Mouse (Mus musculus): ENCODE data around the gene Spryd4. TPM values are rescaled to one million over a fixed set of nuclear protein-coding genes. Genes with fewer than 3 reads are reported as not detected.
A peak's percentile ranks its signal among the peaks of the same experiment; 100 is the strongest.

The Spryd4 gene
- polyA plus RNA-seq, 1 experiment from 2014 or later: 26.2 TPM

DNA sequence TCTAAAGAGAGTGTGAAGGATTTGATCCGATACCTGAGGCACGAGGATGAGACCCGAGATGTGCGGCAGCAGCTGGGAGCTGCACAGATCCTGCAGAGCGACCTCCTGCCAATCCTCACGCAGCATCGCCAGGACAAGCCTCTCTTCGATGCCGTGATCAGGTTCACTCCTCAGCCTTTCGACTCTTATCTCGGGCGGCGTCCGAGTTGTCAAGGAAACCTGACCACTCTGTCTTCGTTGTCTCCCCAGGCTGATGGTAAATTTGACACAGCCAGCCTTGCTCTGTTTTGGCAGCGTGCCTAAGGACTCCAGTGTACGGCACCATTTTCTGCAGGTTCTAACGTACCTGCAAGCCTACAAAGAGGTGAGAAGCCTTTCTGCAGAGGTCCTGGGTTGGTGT, 28.5 kb upstream of the Spryd4 start:
- WGBS (ENCODE audit: insufficient replicate concordance): 48% methylated on average over 18 of the region's 18 CpGs
- Histone ChIP-seq H3K27ac (replicated peaks) (no peak overlapping the region), H3K36me3 (replicated peaks) (peaks cover 67% of the 10 kb centered on the region), H3K4me1 (replicated peaks) (peaks cover 37% of the 10 kb centered on the region), H3K4me2 (no peak overlapping the region), H3K9me3 (replicated peaks) (no peaks in the 10 kb centered on the region), H3K4me3 (replicated peaks) (no peak overlapping the region), H3K27me3 (no peaks in the 10 kb centered on the region), H3K9ac (no peak overlapping the region)
- ATAC-seq (ENCODE audit: insufficient read depth): no peak

DNA sequence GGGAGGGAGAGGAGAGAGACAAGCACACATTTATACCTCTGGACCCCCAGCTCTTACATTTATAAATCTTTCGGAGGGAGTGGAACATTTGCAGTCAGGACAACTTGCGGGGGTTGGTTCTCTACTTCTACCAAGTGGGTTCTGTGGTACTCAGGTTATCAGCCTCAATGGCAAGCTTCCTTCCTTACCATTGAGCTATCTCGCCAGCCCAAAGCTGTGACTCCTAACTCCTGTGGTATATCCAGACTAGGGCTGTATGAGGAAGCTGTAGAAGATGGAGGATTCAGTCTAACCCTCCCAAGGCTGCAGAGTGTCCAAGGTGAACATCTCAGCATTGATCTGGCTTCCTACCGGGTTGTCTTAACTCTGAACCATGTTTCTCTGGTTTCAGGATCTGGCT, 27.5 kb upstream of the Spryd4 start:
- WGBS (ENCODE audit: insufficient replicate concordance): 70% methylated on average over 4 of the region's 4 CpGs

DNA sequence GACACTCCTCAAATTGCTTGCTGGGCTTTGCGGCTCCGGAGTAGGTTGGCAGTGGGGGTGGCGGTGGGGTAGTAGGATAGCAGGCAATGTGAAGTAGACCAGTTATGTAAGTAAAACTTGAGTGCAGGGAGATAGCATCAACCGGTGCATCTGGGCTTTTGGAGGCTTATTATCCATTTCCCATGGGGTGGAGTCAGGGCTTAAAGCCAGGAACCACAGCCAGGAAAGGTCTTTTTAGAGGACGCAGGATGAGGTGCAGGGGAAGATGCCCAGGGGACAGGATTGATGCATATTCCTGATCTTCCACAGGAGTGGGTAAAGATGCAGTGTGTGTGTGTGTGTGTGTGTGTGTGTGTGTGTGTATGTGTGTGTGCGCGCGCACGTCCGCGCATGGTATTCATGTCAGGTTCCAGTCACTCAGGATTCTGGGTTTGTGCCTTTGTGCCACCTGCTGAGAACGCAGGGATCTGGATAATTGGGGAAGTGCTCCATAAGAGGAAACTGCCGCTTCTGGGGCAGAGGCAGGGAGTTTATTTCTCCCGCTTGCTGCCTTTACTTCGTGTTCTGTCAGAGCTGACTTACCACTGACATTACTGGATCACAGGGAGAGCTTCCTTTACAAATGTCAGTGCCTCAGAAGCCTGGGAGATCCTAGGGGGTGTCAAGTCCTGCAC, 26.3 kb upstream of the Spryd4 start:
- Histone ChIP-seq H3K4me3 (replicated peaks) (no peak overlapping the region), H3K9ac (no peak overlapping the region), H3K9me3 (replicated peaks) (no peaks in the 10 kb centered on the region), H3K27ac (replicated peaks) (no peak overlapping the region), H3K36me3 (replicated peaks) (peaks cover 55% of the 10 kb centered on the region), H3K4me1 (replicated peaks) (peaks cover 53% of the 10 kb centered on the region), H3K4me2 (no peak overlapping the region), H3K27me3 (no peaks in the 10 kb centered on the region)
- ATAC-seq (ENCODE audit: insufficient read depth): no peak
- 70% methylated on average over 15 of the region's 15 CpGs for WGBS (ENCODE audit: insufficient replicate concordance)

More for the DNA sequence above, 27.5 kb upstream of the Spryd4 start:
- H3K27me3 ChIP-seq: no peaks in the 10 kb centered on the region
- H3K4me3 ChIP-seq (replicated peaks): no peak overlapping the region
- ATAC-seq (ENCODE audit: insufficient read depth): no peak
- H3K27ac ChIP-seq (replicated peaks): no peak overlapping the region
- no peak overlapping the region for H3K4me2 ChIP-seq
- peaks cover 44% of the 10 kb centered on the region for H3K4me1 ChIP-seq (replicated peaks)
- H3K36me3 ChIP-seq (replicated peaks): peaks cover 62% of the 10 kb centered on the region
- no peak overlapping the region for H3K9ac ChIP-seq
- H3K9me3 ChIP-seq (replicated peaks): no peaks in the 10 kb centered on the region

DNA sequence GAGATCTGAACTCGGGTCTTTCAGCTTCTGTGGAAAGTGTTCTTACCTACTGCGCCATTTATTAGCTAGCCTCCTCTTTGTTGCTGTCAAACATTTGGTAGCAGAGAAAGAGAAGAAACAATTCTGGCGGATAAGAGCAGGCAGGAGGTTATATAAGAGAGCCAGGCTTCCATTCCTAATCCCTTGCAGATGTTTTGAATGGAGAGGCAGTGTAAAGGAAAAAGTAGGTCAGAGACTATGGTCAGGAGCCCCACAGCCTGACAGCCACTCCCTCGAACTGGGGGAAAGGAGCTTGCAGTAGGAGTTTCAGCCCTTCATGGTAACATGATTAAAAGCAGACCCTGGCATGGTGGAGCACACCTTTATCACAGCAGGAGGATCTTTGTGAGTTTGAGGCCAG, 24.7 kb upstream of the Spryd4 start:
- H3K36me3 ChIP-seq (replicated peaks): peaks cover 39% of the 10 kb centered on the region
- peaks cover 58% of the 10 kb centered on the region for H3K4me1 ChIP-seq (replicated peaks)
- H3K4me2 ChIP-seq: no peak overlapping the region
- no peak overlapping the region for H3K9ac ChIP-seq
- H3K9me3 ChIP-seq (replicated peaks): no peaks in the 10 kb centered on the region
- no peak overlapping the region for H3K4me3 ChIP-seq (replicated peaks)
- WGBS (ENCODE audit: insufficient replicate concordance): 71% methylated on average over 4 of the region's 4 CpGs
- no peak overlapping the region for H3K27ac ChIP-seq (replicated peaks)
- ATAC-seq (ENCODE audit: insufficient read depth): no peak
- H3K27me3 ChIP-seq: no peaks in the 10 kb centered on the region

DNA sequence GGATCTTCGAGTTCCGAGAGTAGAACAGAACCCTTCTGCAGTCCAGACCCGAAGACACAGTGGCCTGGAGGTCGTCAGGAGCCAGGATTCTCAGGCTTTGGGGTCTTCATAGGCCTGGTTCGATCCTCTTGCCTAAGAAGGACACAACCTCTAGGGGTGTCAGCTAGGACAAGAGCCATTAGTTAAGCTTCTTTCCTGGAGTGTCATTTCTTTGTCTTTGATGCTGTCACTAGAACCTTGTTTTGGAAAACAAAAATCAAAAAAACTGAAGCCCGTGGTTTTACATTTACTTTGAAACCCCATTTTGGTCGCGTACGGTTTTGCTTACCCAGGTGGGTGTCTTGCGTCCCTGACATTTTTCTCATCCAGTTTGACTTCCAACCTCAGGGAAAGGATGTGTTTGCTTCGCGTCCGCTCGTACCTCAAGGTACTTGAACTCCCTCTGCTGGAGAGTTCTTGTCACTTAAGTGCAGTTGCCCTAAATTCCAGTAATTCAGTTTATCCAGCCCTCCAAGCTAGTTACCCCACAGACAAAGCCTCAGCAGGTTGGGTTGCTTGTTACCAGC, 20.9 kb upstream of the Spryd4 start:
- H3K27me3 ChIP-seq: no peaks in the 10 kb centered on the region
- H3K9ac ChIP-seq: peak overlapping the region; percentile 86
- H3K27ac ChIP-seq (replicated peaks): peak overlapping the region; percentile 94
- ATAC-seq (ENCODE audit: insufficient read depth): peak; percentile 46
- H3K36me3 ChIP-seq (replicated peaks): peaks cover 17% of the 10 kb centered on the region
- peak overlapping the region; percentile 76 for H3K4me3 ChIP-seq (replicated peaks)
- H3K4me2 ChIP-seq: peak overlapping the region; percentile 81
- no peaks in the 10 kb centered on the region for H3K9me3 ChIP-seq (replicated peaks)
- under 1% methylated on average over 14 of the region's 14 CpGs for WGBS (ENCODE audit: insufficient replicate concordance)
- H3K4me1 ChIP-seq (replicated peaks): peaks cover 56% of the 10 kb centered on the region

DNA sequence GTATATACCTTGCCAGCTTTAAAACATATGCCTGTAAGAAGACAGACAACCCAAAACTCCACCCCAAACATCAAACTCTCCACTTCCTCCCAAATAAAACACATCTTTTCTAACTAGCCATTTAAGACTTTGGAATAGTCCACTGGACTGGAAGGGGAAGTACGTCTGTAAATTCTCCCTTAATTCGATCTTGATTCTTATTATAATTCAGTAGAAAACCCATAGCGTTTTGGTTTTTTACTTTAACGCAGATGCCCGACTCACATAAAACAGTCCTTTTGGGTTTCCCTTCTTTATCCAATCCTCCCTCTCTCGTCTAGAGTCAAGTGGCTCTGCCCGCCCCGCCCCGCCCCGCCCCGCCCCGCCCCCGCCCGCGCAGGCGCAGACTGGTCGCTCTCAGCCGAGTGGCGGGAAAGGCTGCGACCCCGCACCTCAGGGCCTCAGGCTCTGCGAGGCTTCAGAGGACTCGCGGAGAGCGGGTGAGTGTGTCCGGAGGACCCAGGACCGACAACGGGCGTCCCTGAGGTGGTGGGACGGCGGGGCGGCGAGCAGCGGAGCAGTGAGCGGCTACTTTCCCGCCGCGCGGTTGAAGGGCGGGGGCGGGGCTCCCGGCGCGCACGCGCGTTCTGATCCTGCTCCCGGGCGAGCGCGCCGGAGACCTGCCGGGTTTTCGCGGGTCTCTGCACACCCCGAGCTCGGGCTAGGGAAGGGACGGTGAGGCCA, 20.3 kb upstream of the Spryd4 start, which contains the start of gene Timeless:
Gene Timeless, plus strand, starts transcription at position 369 of the 723 bp plus-strand sequence.
- Histone ChIP-seq H3K4me1 (replicated peaks) (peaks cover 54% of the 10 kb centered on the region), H3K9ac (peak within 1 kb of the TSS; percentile 86), H3K4me2 (peak within 1 kb of the TSS; percentile 81), H3K4me3 (replicated peaks) (peak within 1 kb of the TSS; percentile 76), H3K9me3 (replicated peaks) (no peaks in the 10 kb centered on the region), H3K27me3 (no peaks in the 10 kb centered on the region), H3K27ac (replicated peaks) (peak within 1 kb of the TSS; percentile 94), H3K36me3 (replicated peaks) (peaks cover 17% of the 10 kb centered on the region)
- ATAC-seq (ENCODE audit: insufficient read depth): peak; percentile 88
- under 1% methylated on average over 58 of the region's 58 CpGs for WGBS (ENCODE audit: insufficient replicate concordance)

DNA sequence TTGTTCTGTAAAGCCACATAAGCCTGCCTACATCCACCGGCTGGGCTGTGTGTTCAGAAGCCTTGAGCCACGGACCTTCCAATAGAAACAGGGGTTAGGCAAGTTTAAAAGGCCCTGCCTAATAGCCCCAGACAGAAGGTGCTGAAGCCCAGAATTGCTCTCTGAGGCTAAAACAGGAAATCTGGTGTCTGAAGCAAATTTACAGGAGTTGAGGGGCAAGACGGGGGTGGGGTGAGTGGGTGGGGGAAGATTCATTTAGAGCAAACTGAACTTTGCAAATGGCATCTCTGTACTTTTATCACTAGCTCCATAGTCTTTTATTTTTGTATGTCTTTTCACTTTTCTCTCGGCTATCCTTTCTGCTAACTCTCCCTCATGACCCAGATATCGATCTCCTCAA, 19.5 kb upstream of the Spryd4 start:
- Histone ChIP-seq H3K9me3 (replicated peaks) (no peaks in the 10 kb centered on the region), H3K4me2 (peak overlapping the region; percentile 81), H3K36me3 (replicated peaks) (peaks cover 17% of the 10 kb centered on the region), H3K9ac (peak overlapping the region; percentile 86), H3K27ac (replicated peaks) (peak overlapping the region; percentile 94), H3K4me1 (replicated peaks) (peaks cover 53% of the 10 kb centered on the region), H3K4me3 (replicated peaks) (peak overlapping the region; percentile 76), H3K27me3 (no peaks in the 10 kb centered on the region)
- 4% methylated on average over 5 of the region's 5 CpGs for WGBS (ENCODE audit: insufficient replicate concordance)
- no peak for ATAC-seq (ENCODE audit: insufficient read depth)

DNA sequence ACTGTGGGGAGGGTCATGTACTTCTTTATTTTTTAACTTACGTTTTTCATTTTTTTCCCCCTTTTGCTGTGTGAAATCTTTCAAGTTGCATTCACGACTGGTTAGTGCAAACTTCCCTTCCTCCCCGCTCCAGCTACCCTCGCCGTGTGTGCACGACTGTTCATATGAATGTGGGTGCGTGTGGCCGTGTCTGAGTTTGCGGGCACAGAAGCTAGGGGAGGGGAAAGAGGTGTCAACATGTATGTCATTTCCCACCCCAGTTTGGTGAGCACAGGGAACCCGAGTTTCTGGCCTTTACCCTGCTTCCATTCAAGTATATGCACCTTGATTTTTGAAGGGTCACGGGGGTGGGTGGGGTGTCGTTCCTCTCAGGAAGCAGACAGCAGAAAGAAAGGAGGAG, 19.0 kb upstream of the Spryd4 start:
- H3K4me2 ChIP-seq: peak overlapping the region; percentile 81

DNA sequence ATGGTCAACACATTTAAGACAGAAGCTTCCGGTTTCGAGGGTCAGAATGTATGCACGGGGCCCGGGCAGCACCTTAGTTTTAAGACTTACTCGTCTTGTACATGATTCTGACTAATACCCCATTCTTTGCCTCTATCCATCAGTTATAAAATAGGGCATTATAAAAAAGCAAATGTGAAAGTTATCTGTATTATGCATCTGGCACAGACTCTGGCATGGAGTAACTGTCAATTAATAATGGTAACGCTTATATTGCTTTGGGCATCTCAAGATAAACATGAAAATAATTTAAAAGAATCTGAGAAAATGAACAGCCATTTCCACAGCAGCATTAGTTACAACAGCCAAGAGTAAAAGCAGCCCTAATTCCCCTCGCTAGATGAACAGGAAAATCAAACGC, 16.4 kb upstream of the Spryd4 start:
- Histone ChIP-seq H3K9ac (no peak overlapping the region), H3K36me3 (replicated peaks) (no peaks in the 10 kb centered on the region), H3K4me3 (replicated peaks) (no peak overlapping the region), H3K27ac (replicated peaks) (no peak overlapping the region), H3K4me1 (replicated peaks) (peaks cover 28% of the 10 kb centered on the region), H3K9me3 (replicated peaks) (no peaks in the 10 kb centered on the region), H3K4me2 (no peak overlapping the region), H3K27me3 (no peaks in the 10 kb centered on the region)
- 70% methylated on average over 8 of the region's 8 CpGs for WGBS (ENCODE audit: insufficient replicate concordance)
- no peak for ATAC-seq (ENCODE audit: insufficient read depth)

More for the DNA sequence above, 19.0 kb upstream of the Spryd4 start:
- Histone ChIP-seq H3K9me3 (replicated peaks) (no peaks in the 10 kb centered on the region), H3K9ac (peak overlapping the region; percentile 86), H3K27ac (replicated peaks) (peak overlapping the region; percentile 94), H3K36me3 (replicated peaks) (peaks cover 14% of the 10 kb centered on the region), H3K4me3 (replicated peaks) (peak overlapping the region; percentile 76), H3K4me1 (replicated peaks) (peaks cover 47% of the 10 kb centered on the region), H3K27me3 (no peaks in the 10 kb centered on the region)
- 60% methylated on average over 12 of the region's 12 CpGs for WGBS (ENCODE audit: insufficient replicate concordance)
- ATAC-seq (ENCODE audit: insufficient read depth): no peak

DNA sequence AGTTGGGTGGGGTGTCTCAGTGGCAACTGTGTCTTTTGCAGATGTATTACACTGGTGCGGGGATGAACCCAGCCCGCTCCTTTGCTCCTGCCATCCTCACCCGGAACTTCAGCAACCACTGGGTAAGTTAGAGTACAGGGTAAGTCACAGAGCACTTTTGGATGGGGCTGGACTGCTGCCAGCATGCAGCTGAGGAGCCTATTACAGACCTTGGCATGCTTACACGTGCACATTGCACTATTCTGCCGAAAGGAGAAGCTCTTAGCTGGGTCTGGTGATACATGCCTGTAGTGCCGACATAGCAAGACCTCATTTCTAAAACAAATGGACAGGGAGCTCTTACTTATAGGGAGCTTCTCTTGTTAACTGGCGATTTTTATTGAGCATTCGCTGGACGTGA, 16.0 kb upstream of the Spryd4 start:
- no peak overlapping the region for H3K4me2 ChIP-seq
- H3K27me3 ChIP-seq: no peaks in the 10 kb centered on the region
- H3K27ac ChIP-seq (replicated peaks): no peak overlapping the region
- no peak for ATAC-seq (ENCODE audit: insufficient read depth)
- H3K9me3 ChIP-seq (replicated peaks): no peaks in the 10 kb centered on the region
- H3K9ac ChIP-seq: no peak overlapping the region
- H3K36me3 ChIP-seq (replicated peaks): no peaks in the 10 kb centered on the region
- peaks cover 25% of the 10 kb centered on the region for H3K4me1 ChIP-seq (replicated peaks)
- WGBS (ENCODE audit: insufficient replicate concordance): 77% methylated on average over 9 of the region's 9 CpGs
- no peak overlapping the region for H3K4me3 ChIP-seq (replicated peaks)

DNA sequence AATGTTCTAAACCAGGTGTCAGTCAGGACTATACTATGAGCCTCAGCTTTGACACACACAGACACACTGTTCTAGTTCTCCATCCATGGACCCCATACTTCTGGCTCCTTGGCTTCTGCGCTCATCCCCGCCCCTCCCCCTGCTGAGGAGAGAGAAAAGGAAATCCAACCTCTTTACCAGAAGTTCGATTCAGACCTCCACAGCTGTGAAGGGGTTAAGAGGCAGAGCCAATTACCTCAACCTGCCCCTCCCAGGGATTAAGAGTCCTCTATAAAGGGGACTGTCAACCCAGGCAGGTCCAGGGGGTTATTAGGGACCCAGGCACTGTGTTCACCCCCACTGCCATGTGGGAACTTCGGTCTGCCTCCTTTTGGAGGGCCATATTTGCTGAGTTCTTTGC, 13.9 kb upstream of the Spryd4 start, which contains the start of gene Mip:
Gene Mip, plus strand, starts transcription at position 301 of the 400 bp plus-strand sequence.
- Histone ChIP-seq H3K27me3 (no peaks in the 10 kb centered on the region), H3K9ac (no peak within 1 kb of the TSS), H3K9me3 (replicated peaks) (no peaks in the 10 kb centered on the region), H3K4me2 (no peak within 1 kb of the TSS), H3K27ac (replicated peaks) (no peak within 1 kb of the TSS), H3K4me3 (replicated peaks) (no peak within 1 kb of the TSS), H3K4me1 (replicated peaks) (peaks cover 26% of the 10 kb centered on the region), H3K36me3 (replicated peaks) (no peaks in the 10 kb centered on the region)
- no peak for ATAC-seq (ENCODE audit: insufficient read depth)
- 64% methylated on average over 4 of the region's 4 CpGs for WGBS (ENCODE audit: insufficient replicate concordance)
